Mouse (Mus musculus) T-helper 2 cell (primary cell): ENCODE results near the gene 6430531B16Rik.

Source experiments
- in situ Hi-C: fragments of 300-600 bp; cut with MboI, MseI; formaldehyde crosslinking; loops from one replicate; pipeline ENCODE4 v1.15.1; 2025; ENCODE audit warnings: high pct_unique_total_duplicates

6430531B16Rik gene

DNA sequence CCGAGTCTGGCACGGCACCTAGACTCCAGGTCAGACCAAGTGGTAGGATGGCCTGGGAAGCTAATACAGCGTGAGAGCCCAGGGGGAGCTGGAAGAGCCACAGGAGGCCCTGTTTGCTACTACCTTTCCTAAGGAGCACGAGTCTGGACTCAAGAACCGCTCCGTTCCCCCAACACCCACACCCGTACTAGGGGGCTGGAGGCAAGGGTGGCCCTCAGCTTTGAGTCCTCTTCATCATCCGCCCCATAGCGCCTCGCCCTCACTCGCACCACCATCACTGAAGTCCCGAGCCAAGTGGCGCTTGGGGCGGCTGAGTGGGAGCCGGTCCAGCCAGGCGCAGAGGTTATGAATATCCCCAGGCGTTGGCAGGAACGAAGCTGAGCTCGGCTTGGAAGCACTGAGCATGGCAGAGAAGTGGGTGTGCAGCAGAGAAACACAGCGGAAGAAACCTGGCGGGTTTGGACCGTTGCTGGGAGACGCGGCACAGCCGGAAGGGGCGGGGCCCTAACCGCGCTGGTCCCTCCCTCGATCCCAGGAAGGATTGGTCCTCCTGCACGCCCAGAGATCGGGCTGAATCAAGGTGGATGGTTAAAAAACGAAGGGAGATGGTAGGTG is at the start of gene 6430531B16Rik:
TSS of gene 6430531B16Rik (minus strand) at position 478 of the 615 bp plus-strand sequence.
- in situ Hi-C loops = no loop called here

DNA sequence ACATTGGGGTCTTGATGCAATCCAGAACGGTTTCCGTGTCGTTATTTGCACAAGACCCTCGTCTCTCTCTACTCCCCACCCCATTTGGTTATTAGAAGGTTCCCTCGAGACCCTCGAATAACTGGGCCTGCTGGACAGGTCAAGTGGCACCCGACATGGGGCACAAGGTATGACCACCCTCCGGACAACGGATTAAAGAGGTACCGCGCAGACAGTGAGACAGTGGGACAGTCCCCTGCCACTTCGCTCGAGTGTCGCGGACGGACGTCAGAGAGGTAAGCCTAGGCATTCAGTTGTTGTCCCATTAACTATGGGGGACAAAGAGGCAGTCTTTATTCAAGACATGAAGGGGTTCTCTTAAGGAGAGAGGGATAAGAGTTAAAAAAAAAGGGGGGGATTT is 32.8 kb upstream of the 6430531B16Rik start:
- in situ Hi-C loops = no loop called here

DNA sequence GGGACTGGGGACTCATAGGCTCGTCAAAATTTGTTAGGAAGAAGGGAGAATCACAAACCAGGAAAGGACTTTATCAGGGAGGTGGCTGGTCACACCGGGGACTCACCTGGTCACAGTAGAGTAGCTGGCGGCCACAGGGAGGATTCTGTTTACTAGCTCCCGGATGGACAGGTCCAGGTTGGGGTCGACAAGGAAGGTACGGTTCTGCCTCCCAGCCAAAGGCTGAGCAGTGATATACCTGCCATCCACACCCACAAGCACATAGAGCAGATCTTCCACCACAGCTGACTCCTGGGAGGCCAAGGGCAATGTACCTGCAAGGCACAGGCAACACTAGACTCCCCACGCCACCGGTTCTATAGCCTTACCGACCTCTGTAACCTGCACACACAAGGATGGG is 29.2 kb upstream of the 6430531B16Rik start:
- in situ Hi-C loops = no loop called here

DNA sequence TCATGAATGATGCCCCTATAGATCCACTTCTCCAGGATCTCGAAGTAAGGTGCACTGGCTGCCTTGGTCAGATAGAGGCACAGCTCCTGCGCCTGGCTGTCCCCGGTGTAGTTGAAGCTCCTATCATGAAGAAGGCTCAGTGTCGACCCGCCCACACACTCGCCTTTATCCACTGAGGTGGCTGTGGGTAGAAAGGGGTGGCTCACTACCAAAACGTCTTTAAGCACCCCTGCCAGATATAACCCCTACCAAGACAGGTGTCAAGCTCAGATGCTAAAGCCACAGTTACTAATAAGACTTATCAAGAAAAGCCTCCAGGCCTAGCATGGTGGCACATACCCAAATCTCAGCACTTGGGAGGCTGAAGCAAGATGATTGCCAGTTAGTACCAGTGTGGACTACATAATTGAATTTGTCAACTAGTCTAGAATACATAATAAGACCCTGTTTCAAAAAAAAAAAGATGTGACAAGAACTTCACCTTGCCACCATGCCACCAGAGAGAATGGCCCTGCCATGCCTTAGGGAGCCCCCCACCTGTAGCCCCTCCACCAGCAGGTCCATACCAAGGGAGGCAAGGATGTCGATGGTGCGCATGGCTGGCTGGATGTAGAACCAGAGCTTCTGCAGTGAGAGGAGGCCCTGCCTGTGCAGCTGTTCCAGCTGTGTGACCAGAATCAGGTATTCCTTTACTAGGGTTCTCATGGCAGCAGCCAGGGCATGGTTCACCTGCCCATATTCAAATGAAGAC is 28.5 kb upstream of the 6430531B16Rik start:
- in situ Hi-C loops = no loop called here

DNA sequence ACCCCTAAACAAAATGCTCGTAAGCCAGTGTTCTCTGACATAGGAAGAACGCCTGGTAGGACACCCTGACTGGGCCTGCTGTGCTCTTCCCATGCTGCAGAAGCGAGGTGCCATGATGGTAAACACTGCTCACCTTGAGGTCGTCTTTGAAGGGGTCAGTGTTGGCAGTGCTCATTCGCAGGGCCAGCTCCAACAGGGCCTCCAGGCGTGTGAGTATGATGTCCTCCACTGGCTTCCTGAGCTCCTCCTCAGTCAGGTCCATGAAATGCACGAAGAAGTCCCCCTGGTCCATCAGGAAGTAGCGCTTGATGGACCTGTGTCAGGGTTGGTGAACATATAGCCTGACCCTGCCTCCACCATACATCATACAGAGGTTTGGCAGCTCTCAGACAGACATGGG is 26.1 kb upstream of the 6430531B16Rik start:
- in situ Hi-C loops = no loop called here

DNA sequence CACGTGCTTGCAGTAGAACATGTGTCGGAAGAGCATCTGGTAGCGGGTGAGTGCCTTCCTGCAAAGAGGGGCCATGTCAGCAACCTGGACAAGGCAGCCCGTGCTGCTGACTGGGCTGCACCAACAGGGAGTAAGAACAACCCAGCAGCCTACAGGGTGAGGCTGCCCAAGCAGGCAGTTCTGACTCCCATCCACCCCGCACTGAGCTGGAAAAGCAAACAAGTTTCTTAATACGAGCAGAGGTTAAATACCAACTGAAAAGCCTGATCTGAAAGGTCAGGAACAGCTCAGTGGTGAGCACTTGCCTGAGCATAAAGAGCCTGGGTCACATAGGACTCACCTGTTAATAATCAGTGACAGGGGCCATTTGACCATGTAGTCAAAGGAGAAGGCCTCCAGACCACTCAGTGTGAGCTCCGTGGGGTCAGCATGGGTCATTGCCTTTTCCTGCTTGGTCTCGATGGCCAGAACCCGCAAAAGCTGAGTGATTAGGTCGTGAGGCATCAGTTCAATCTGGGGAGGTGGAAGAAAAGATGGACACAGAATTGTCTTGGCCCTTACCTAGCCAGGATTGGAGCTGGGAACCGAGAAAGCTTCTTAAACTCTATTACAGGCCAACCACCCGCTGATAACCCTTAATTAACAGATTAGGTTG is 22.7 kb upstream of the 6430531B16Rik start:
- in situ Hi-C loops = no loop called here

DNA sequence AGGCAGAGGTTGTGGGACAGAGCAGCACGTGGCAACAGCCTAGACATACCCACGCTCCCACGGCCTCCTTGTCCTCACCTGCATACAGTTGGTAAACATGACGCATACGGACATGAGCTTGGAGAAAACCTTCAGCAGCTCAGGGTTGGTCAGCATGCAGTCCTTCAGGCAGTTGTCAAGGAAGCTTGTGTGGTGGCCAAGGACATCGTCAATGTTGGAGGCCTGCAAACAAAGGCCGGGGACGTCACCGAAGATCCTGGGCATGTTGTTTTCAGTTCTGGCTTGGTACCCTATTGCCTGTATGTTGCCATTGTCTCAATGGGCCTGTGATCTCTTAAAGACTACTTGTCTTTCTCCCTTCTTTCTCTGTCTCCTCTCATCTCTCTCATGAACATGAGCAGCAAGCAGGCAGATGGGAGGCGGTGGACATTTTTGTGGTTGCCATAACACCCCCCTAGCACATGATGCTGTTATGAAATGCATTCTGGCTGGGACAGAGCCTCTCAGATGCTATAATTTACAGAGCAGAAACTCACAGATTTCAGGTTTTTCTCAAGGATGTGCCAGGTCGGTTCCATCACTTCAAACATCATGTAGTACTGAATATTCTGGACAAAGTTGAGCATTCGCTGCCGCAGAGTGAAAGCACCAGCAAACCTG is 20.3 kb upstream of the 6430531B16Rik start:
- in situ Hi-C loops = loop anchor here (10.0 kb wide), 1 partner anchor 314 kb away; the partner anchor contains the start of gene Cfap46

DNA sequence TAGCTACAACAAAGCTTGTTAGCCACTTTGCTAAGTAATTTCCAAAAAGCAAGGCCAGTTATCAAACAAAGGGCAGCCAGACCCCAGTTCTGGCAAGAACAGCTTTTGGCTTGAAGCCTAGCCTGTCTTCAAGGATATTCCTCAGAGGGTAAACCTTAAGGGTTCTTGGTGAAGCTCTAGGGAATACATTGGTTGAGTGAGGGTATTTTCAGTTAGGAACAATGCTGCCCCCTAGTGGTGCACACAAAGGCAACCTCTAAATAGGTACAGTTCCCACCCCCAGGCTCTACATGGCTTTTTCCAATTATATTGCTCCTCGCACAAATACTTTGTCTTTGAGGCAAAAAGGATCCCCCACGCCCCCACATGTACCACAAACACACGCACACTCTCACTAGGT is 16.1 kb upstream of the 6430531B16Rik start:
- in situ Hi-C loops = loop anchor here (10.0 kb wide), 1 partner anchor 310 kb away; the partner anchor contains the start of gene Cfap46

DNA sequence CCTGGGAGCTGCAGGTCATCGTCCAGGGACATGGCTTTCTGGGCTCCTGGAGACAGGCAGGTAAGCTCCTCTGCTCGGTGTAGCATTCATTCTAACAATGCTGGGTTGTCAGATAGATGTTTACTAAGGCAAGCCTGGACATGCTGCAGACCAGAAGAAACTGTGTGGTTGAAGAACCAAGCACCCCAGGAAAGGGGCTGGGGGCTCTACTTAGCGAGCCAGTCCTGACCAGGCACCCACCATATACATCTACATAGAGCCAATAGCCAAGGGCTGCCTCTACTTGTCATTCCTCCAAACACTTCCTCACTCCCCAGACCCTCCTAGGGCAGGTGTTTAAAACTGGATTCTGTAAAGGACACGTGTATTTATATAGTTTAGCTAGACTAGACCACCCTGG is 15.6 kb upstream of the 6430531B16Rik start:
- in situ Hi-C loops = loop anchor here (10.0 kb wide), 1 partner anchor 309 kb away; the partner anchor contains the start of gene Cfap46

DNA sequence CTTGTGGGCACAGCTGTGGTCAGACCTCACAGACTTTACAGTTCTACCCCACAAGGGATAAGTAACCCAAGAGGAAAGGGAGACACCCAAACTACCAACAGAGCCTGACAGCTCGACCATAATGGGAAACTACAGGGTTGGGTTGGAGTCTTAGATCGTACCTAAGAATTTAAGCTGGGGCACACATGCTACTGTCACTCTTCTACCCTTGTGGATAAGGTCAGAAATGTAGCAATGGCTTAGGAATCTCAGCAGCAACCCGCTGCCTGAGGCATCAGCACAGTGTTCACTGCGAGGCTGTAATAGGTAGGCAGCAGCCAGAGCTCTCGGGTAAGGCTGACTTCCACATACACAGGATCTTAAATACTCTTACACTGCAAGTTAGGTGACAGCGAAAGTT is 15.0 kb upstream of the 6430531B16Rik start:
- in situ Hi-C loops = loop anchor here (10.0 kb wide), 1 partner anchor 309 kb away; the partner anchor contains the start of gene Cfap46

DNA sequence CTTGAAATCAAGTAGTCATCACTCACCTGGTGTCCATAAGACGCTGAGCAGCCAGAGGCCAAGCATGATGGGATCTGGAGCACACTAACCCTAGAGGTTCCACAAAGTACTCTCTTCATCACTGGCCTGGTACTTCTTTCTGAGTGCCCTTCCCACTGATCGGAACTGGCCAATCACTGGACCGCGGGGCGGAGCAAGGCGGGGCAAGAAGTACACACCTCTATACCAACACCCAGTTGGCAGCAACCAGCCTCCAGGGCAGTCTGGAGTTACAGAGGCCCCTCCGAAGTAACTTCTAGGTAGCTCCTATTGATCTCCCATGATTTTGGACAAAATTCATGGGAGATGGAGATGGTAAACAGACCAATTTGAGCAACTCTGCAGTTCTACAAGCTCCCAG is 13.9 kb upstream of the 6430531B16Rik start, which contains the start of gene Adam8:
TSS of gene Adam8 (minus strand) at position 157 of the 400 bp plus-strand sequence.
- in situ Hi-C loops = loop anchor here (10.0 kb wide), 1 partner anchor 308 kb away; the partner anchor contains the start of gene Cfap46

DNA sequence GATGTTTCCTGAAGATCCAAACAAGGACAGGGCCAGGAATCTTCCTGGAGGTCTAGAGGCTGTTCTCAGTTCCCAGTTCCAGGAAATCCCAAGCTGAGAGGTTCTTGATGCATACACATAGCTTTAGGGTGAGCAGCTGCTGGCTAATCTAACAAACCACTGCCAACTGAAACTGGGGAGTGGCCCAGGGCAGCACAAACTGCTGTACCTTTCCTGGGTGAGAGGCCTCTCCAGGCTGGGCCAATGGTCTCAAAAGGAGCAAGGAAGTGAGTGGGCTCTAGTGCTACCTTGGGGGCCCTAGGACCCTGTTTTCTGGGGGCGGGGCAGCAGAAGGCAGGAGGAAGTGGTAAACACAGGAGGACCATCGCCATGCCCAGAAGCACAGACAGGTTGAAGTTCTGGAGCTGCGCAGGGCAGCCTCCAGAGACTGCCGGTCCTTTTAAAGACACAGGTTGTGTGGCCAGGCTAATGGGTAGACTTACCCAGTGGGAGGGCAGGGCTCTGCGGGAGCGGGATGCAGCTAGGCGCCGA is 12.4 kb upstream of the 6430531B16Rik start:
- in situ Hi-C loops = loop anchor here (10.0 kb wide), 1 partner anchor 306 kb away; the partner anchor contains the start of gene Cfap46

DNA sequence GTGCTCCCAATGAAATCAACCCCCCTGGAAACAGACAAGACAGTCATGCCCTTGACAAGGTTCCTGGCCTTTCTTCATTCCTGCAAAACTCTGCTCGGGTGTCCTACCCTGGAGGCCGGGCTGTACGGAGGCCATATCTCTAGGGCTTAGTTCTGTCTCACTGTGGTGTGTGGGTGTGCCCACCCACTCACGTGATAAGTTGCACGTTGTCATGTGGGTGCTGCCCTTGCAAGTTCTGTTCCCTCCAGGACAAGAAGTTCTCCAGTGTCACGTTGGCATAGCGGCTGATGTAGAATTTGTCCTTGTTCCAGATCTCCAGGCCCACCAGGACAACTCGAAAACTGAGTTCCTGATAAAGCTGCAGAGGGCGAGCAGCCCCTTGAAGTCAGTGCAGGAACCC is 9.7 kb upstream of the 6430531B16Rik start:
- in situ Hi-C loops = no loop called here

DNA sequence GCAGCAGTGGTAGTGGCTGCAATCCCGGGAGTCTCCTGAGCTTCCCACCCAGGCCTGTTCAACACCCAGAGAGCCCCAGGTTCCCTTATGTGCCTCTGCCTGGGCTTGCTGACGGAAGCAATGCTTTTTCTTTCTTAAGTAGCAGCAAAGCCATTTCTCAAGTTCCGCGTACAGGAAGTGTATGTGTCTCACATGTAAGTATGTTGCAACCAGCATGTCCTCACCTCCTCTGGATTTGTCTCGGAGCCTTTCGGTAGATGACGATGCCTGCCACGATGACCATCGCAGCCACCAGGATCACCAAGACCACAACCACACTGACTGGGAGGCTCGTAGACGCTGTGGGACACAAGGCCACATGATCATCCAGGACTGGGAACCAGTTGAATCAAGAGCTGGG is 6.0 kb upstream of the 6430531B16Rik start:
- in situ Hi-C loops = no loop called here

DNA sequence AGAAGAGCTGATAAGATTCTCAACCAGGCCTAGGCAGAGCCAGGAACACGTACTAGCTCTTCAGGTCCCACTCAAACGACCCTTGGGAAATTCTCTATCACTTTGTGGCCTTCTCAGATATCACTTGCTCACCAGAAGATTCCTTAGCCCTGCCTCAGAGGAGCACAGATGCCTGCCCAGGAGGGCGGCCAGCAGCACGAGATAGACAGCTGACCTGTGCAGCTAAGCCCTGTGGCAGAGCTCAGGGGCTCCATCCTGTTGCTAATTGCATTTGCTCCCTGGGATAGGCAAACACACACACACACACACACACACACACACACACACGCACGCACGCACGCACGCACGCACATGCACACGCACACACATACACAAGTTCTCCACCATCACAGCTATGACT is 3.5 kb upstream of the 6430531B16Rik start:
- in situ Hi-C loops = no loop called here

DNA sequence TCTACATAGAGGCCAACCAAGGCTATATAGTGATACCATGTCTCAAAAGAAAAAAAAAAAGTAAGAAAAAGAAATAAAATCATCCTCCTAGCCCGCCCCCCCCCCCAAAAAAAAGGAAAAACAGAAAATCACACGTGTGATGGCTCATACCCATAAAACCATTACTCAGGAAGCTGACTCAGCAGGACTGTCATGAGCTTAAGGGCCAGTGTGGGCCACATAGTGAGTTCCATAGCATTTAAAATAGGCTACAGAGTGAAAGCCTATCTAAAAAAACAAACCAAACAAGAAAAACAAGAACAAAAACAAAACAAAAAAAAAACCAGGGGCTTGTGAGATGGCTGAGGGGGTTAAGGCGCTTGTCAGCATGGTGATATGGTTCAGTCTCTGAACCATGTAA is 2.2 kb upstream of the 6430531B16Rik start:
- in situ Hi-C loops = no loop called here

DNA sequence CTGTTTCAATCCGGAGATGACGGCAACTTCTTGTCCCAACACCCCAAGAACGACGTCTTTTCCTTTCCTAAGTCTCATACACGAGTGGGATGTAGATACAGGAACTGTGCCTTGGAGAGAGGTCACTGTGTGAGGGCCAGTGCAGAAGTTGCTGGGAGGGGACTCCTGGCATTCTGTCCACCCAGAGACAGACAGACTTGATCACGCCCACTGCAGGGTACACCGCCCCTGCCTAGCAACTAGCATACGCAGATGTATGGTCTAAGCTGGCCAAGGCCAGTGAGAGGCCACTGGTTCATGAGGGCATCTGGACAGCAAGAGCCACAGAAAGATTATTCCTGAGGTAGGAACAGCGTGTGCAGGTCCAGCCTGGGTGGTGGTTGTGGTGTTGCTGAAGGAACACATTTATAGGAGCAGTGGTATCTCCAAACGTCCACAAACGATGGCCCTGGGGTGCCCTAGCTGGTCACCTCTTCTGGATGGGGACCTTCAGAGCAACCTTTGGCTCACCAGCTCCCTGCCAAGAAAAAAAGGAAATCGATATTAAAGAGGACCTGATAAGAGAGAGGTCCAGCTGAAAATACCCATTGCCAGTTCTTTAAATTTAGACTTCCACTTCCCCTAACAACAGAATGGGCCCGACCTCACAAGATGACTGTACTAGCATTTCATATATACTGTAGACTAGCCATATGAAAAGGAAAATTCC is 610 bp upstream of the 6430531B16Rik start:
- in situ Hi-C loops = no loop called here

DNA sequence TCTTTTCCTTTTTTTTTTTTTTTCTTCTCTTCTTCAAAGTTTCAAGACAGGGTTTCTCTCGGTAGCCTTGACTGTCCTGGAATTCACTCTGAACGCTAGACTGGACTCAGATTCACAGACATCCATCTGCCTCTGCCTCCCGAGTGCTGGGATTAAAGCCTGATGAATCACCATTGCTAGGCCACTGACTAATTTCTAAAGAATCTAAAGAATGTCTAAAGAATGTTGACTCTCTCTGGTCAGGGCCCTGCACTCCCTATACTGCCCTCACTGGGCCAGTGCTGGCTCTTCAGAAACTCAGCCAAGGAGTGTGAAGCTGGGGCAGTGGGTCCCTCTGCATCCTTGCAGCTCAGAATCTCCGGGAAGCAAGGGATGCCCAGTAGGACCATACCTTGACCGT is 3.1 kb downstream of the 6430531B16Rik start:
- in situ Hi-C loops = no loop called here

DNA sequence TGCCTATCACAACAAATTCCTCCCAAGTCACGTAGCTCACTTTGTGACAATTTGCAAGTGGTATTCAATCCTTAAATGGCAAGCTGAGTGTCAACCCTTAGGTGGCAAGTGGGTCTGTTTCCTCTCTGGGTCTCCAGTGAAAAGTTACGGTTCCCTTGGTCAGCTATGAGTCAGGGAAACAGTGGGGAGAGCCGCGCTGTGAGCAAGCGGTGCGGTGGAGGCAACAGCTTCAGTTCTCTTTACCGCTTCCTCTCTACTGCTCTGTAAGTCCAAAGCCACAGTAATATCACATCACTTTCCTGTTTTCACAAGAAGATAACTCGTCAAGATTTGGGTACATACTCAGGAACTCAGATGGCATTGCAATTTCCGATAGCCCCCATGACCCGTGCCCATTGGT is 4.2 kb downstream of the 6430531B16Rik start:
- in situ Hi-C loops = no loop called here

DNA sequence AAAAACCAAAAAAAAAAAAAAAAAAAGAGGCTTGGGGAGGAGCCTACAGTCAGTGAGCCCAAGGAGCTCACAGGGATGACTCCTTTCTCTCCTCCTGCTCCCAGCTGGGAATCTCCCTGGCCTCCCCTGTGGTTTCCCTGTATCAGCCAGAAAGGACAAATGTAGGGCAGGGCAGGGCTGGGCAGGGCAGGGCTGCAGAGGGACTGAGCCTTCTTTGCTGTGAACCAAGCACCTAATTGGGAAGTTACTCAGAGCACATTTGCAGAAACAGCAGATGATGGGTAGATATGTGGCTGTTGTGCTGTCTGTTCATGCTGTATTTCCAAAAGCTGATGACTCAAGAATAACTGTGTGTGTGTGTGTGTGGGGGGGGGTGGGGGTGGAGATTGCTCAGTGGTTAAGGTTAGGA is 5.6 kb downstream of the 6430531B16Rik start:
- in situ Hi-C loops = no loop called here

DNA sequence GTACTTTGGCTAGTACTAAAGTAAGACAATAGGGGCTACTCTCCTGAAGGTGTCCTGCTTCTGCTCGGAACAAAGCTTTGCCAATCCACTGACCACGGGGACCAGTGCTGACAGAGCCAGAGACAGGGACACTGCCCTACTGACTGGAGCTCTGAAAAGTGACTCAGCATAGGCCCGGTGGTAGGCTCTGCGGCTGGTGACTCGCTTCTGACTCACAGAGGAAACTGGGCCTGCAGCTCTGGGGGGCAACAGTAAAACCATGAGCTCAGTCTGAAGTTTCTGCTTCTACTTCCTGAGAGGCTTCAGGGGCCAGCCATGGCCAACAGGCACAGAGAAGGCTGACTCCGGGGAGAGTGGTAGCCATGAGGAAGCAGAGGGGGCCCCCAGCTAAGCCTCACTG is 7.1 kb downstream of the 6430531B16Rik start:
- in situ Hi-C loops = no loop called here
